Mouse (Mus musculus) granulocyte monocyte progenitor cell, adult 5-6 weeks (primary cell): ENCODE measurements around the gene Btbd35f4. TPM values are rescaled to one million over a fixed set of nuclear protein-coding genes. Genes with fewer than 3 reads are reported as not detected.
"Not testable (repeated sequence)": the region's sequence is repeated elsewhere in the genome, so short reads cannot be mapped to it uniquely, and the experiment has no call there.

Experiments
- ATAC-seq: replicated peaks from 2 replicates; pipeline ENCODE4 v1.8.0; 2016; ENCODE audit warnings: mild to moderate bottlenecking, moderate TSS enrichment, inconsistent platforms; ENCODE audit not compliant: poor library complexity, severe bottlenecking
- total RNA-seq, 2 experiments: library from RNA; stranded (forward) in 1 of 2; stranded (reverse) in 1 of 2; fragments of 200-712, 200-1000 nt in 1 of 2; fragments of >200 nt in 1 of 2; fragmentation: Nextera tagmentation in 1 of 2; gene quantifications; 2 replicates each; pipeline ENCODE4 v1.2.3; 2014 to 2017

Btbd35f4 gene
- not detected in 2 replicates for total RNA-seq (2014; fragmentation: Nextera tagmentation)
- not detected in 2 replicates for total RNA-seq (2017)

- ATAC-seq: not testable (repeated sequence)
Observed at GRCm38 (mm10) chrX:4800196-4800595, at the start of gene Btbd35f4. Gene Btbd35f4 (plus strand): TSS chrX:4800496.

DNA sequence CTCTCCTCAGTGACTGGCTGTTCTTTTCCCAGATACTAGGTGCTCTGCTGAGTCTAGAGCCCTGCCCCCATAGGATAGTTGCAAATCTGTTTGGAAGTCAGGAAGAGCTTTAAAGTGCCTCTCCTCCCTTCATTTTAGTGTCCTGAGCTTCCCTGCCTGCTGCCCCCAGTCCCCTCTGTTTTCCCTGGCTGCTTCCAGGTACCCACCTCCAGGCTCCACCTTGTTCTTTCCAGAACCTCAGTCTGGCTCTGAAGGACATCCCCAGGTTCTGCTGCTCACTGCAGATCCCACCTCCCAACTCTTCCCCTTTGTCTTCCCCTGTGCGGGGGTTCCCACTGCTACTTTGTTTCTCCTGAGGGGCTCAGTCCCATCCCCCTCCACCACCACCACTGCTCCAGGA lies 39.7 kb downstream of the Btbd35f4 start:
- ATAC-seq: not testable (repeated sequence)

Other genes with a start within 250 kb of the Btbd35f4 start
- gene Btbd35f27, start 151.6 kb downstream of the Btbd35f4 start, total RNA-seq (2014; fragmentation: Nextera tagmentation): not detected in 2 replicates
- not detected in 2 replicates for gene Btbd35f27, start 151.6 kb downstream of the Btbd35f4 start, total RNA-seq (2017)